Mouse (Mus musculus): Measurements from ENCODE around the gene Ccdc97. TPM values are rescaled to one million over a fixed set of nuclear protein-coding genes. Genes with fewer than 3 reads are reported as not detected.
"Not testable (repeated sequence)": the region's sequence is repeated elsewhere in the genome, so short reads cannot be mapped to it uniquely, and the experiment has no call there.

Ccdc97 gene
- polyA plus RNA-seq, 1 experiment from 2014 or later, result 34.0 TPM

DNA sequence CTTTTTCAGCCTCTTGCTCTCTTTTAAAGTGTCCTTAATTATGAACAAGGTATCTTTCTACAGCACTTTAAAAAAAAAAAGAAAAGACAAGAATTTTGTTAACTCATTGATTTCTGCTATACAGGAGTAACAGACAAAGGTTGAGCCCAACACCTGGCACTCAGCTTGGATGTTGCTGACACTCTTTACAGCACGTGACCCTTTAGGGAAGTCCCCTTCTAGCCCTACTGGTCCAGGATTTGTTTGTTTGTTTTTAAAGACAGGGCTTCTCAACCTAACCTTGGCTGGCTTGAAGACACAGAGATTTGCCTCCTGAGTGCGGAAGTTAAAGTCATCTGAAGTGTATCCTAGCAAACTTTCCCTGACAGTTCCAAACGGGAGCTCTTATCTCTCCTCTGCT is 28.0 kb upstream of the Ccdc97 start:
- Histone ChIP-seq H3K4me1 (peaks cover 1% of the 10 kb centered on the region), H3K36me3 (peaks cover 98% of the 10 kb centered on the region), H3K4me3 (no peak overlapping the region), H3K27ac (no peak overlapping the region), H3K9me3 (no peaks in the 10 kb centered on the region), H3K4me2 (replicated peaks) (no peak overlapping the region), H3K9ac (no peak overlapping the region), H3K27me3 (replicated peaks) (no peaks in the 10 kb centered on the region)
- no peak for ATAC-seq (ENCODE audit: low FRiP score, low read depth)
- WGBS, result 83% methylated on average over 3 of the region's 3 CpGs

DNA sequence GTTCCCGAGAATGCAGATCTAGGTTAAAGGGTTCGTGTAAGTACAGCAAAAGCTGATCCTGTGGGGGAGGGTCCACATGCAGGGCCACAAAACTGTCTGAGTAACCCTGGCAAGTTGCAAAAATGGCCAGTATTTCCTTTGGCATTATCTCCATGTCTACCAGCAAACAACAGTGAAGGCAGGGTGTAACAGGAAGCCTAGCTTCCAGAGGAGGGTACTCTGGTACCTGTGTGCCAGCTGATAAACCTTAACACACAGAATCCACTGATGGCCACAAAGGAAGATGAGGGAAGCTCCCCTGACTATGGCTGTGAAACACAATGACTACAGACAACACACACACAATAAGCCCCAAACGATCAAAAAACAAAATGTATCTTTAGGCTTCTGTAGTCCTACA is 19.4 kb upstream of the Ccdc97 start:
- WGBS, result 91% methylated on average over 3 of the region's 3 CpGs
- H3K9me3 ChIP-seq, result no peaks in the 10 kb centered on the region
- no peak for ATAC-seq (ENCODE audit: low FRiP score, low read depth)
- H3K4me1 ChIP-seq, result no peaks in the 10 kb centered on the region
- H3K27ac ChIP-seq, result no peak overlapping the region
- H3K27me3 ChIP-seq (replicated peaks), result no peaks in the 10 kb centered on the region
- H3K4me3 ChIP-seq, result no peak overlapping the region
- no peak overlapping the region for H3K9ac ChIP-seq
- peaks cover 91% of the 10 kb centered on the region for H3K36me3 ChIP-seq
- H3K4me2 ChIP-seq (replicated peaks), result no peak overlapping the region

DNA sequence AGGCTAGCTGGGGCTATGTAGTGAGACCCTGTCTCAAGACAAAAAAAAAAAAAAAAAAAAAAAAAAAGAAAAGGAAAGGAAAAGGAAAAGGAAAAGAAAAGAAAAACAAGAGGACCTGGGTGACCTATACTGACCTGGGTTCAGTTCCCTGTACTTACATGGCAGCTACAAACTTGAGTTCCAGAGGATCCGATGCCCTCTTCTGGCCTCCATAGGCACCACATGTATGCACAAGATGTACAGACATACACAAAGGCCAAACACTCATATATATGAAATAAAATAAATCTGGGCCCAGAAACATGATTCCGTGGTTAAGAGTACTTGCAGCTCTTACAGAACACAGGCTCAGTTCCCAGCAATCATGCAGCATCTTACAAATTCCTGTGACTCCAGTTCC is 18.0 kb upstream of the Ccdc97 start:
- ATAC-seq (ENCODE audit: low FRiP score, low read depth), result no peak
- no peak overlapping the region for H3K4me3 ChIP-seq
- H3K27me3 ChIP-seq (replicated peaks), result no peaks in the 10 kb centered on the region
- H3K36me3 ChIP-seq, result peaks cover 91% of the 10 kb centered on the region
- WGBS, result 93% methylated on average over 2 of the region's 2 CpGs
- H3K9me3 ChIP-seq, result no peaks in the 10 kb centered on the region
- no peak overlapping the region for H3K4me2 ChIP-seq (replicated peaks)
- no peak overlapping the region for H3K27ac ChIP-seq
- no peaks in the 10 kb centered on the region for H3K4me1 ChIP-seq
- no peak overlapping the region for H3K9ac ChIP-seq

DNA sequence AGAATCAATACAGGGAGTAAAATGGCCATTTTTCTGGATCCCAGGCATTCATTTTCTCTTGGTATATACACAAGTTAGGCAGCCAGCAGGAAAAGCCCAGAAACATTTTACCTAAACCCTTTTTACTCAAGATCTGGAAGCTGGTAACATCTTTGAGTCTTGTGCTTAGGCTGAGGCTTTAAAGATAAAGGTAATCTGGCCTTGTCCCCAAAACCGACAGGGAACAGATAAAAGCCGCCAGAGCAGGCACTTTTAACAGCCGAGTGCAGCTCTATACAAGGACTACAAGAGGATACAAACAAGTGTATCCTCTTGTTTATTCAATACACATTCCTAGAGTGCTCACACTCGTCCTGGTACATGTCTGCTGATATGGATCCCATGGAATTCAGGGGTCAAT is 16.1 kb upstream of the Ccdc97 start:
- WGBS, result 84% methylated on average over 4 of the region's 4 CpGs
- Histone ChIP-seq H3K4me2 (replicated peaks) (no peak overlapping the region), H3K4me3 (no peak overlapping the region), H3K27me3 (replicated peaks) (no peaks in the 10 kb centered on the region), H3K9me3 (no peaks in the 10 kb centered on the region), H3K4me1 (no peaks in the 10 kb centered on the region), H3K27ac (no peak overlapping the region), H3K36me3 (peaks cover 88% of the 10 kb centered on the region), H3K9ac (no peak overlapping the region)
- ATAC-seq (ENCODE audit: low FRiP score, low read depth), result no peak

- H3K9ac ChIP-seq, result no peak overlapping the region
- no peak for ATAC-seq (ENCODE audit: low FRiP score, low read depth)
- H3K9me3 ChIP-seq, result no peaks in the 10 kb centered on the region
- H3K27ac ChIP-seq, result no peak overlapping the region
- H3K4me3 ChIP-seq, result no peak overlapping the region
- H3K27me3 ChIP-seq (replicated peaks), result no peaks in the 10 kb centered on the region
- peaks cover 92% of the 10 kb centered on the region for H3K36me3 ChIP-seq
- H3K4me1 ChIP-seq, result no peaks in the 10 kb centered on the region
- 93% methylated on average over 8 of the region's 8 CpGs for WGBS
- H3K4me2 ChIP-seq (replicated peaks), result no peak overlapping the region
Measured at GRCm38 (mm10) chr7:25731294-25732055, 12.6 kb upstream of the Ccdc97 start.

GRCm38 (mm10) chr7:25729862-25730261 is 11.0 kb upstream of the Ccdc97 start:
- Histone ChIP-seq H3K27ac (no peak overlapping the region), H3K27me3 (replicated peaks) (no peaks in the 10 kb centered on the region), H3K9me3 (no peaks in the 10 kb centered on the region), H3K4me3 (no peak overlapping the region), H3K36me3 (peaks cover 93% of the 10 kb centered on the region), H3K9ac (no peak overlapping the region), H3K4me1 (no peaks in the 10 kb centered on the region), H3K4me2 (replicated peaks) (no peak overlapping the region)
- ATAC-seq (ENCODE audit: low FRiP score, low read depth), result no peak
- WGBS, result 90% methylated on average over 2 of the region's 2 CpGs

DNA sequence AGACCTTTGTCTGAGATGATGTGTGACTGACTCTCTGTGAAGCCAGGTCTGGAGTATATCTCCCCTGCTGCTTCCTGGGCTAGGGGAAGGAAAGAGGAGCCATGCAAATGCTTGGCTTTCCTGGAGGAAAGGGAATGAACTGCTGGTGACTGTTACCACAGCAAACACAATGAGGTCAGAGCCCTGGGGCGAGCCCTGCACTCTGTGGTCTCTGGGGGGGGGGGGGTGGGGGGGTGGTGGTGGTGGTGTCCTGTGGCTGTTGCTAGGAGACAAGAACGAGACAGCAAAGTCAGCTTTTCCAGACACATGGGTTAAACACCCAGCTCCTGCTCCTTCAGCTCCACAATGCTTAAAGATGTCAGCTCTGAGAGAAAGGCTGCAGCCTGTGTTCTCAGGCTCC is 10.5 kb upstream of the Ccdc97 start:
- Histone ChIP-seq H3K27ac (no peak overlapping the region), H3K4me1 (no peaks in the 10 kb centered on the region), H3K27me3 (replicated peaks) (no peaks in the 10 kb centered on the region), H3K36me3 (peaks cover 93% of the 10 kb centered on the region), H3K4me2 (replicated peaks) (no peak overlapping the region), H3K9me3 (no peaks in the 10 kb centered on the region), H3K9ac (no peak overlapping the region), H3K4me3 (no peak overlapping the region)
- ATAC-seq (ENCODE audit: low FRiP score, low read depth), result no peak
- WGBS, result 46% methylated on average over 2 of the region's 2 CpGs

DNA sequence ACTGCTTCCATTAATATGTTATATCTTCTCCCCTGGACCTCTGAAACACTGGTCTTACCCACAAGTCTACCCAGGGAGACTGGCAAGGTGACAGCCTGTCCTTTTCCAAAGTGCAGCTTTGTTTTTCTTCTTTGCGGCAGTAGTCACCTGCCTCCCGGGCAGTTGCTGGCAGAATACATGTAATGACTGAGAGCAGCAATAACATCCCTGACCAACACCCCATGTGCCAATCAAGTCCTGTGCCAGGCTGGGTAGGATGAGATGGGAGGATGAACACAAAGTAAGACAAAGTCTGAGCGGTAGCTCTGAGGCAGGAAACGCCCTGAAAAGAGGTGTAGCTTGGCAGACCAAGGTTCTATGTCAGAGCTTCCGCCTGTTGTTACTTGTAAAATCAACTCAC is 8.9 kb upstream of the Ccdc97 start:
- no peak overlapping the region for H3K4me2 ChIP-seq (replicated peaks)
- H3K9ac ChIP-seq, result no peak overlapping the region
- no peaks in the 10 kb centered on the region for H3K4me1 ChIP-seq
- no peaks in the 10 kb centered on the region for H3K27me3 ChIP-seq (replicated peaks)
- no peaks in the 10 kb centered on the region for H3K9me3 ChIP-seq
- no peak overlapping the region for H3K4me3 ChIP-seq
- ATAC-seq (ENCODE audit: low FRiP score, low read depth), result no peak
- peaks cover 95% of the 10 kb centered on the region for H3K36me3 ChIP-seq
- 91% methylated on average over 5 of the region's 5 CpGs for WGBS
- H3K27ac ChIP-seq, result no peak overlapping the region

GRCm38 (mm10) chr7:25725886-25726285 is 7.0 kb upstream of the Ccdc97 start:
- no peak overlapping the region for H3K9ac ChIP-seq
- H3K27me3 ChIP-seq (replicated peaks), result no peaks in the 10 kb centered on the region
- H3K4me3 ChIP-seq, result no peak overlapping the region
- H3K4me2 ChIP-seq (replicated peaks), result no peak overlapping the region
- H3K9me3 ChIP-seq, result no peaks in the 10 kb centered on the region
- 88% methylated on average over 19 of the region's 19 CpGs for WGBS
- H3K27ac ChIP-seq, result no peak overlapping the region
- H3K4me1 ChIP-seq, result no peaks in the 10 kb centered on the region
- no peak for ATAC-seq (ENCODE audit: low FRiP score, low read depth)
- H3K36me3 ChIP-seq, result peaks cover 94% of the 10 kb centered on the region

GRCm38 (mm10) chr7:25721776-25722175 is 2.9 kb upstream of the Ccdc97 start:
- not testable (repeated sequence) for H3K4me2 ChIP-seq (replicated peaks); H3K27me3 ChIP-seq (replicated peaks); H3K27ac ChIP-seq; H3K9ac ChIP-seq; ATAC-seq (ENCODE audit: low FRiP score, low read depth); H3K9me3 ChIP-seq; H3K4me3 ChIP-seq
- peaks cover 63% of the 10 kb centered on the region for H3K36me3 ChIP-seq
- peaks cover 15% of the 10 kb centered on the region for H3K4me1 ChIP-seq

GRCm38 (mm10) chr7:25720760-25721159 is 1.9 kb upstream of the Ccdc97 start:
- Histone ChIP-seq H3K9ac (no peak overlapping the region), H3K4me2 (replicated peaks) (no peak overlapping the region), H3K9me3 (no peaks in the 10 kb centered on the region), H3K27ac (no peak overlapping the region), H3K4me1 (peaks cover 15% of the 10 kb centered on the region), H3K4me3 (no peak overlapping the region), H3K36me3 (peaks cover 58% of the 10 kb centered on the region), H3K27me3 (replicated peaks) (no peaks in the 10 kb centered on the region)
- ATAC-seq (ENCODE audit: low FRiP score, low read depth), result no peak
- 93% methylated on average over 5 of the region's 5 CpGs for WGBS

GRCm38 (mm10) chr7:25719761-25720610 is 1.1 kb upstream of the Ccdc97 start:
- Histone ChIP-seq H3K4me3 (no peak overlapping the region), H3K4me2 (replicated peaks) (peak overlapping the region; percentile 95), H3K36me3 (peaks cover 58% of the 10 kb centered on the region), H3K9ac (no peak overlapping the region), H3K27me3 (replicated peaks) (no peaks in the 10 kb centered on the region), H3K27ac (no peak overlapping the region), H3K4me1 (peaks cover 15% of the 10 kb centered on the region), H3K9me3 (no peaks in the 10 kb centered on the region)
- ATAC-seq (ENCODE audit: low FRiP score, low read depth), result peak; percentile 35; the same call in 1 of the 2 replicates
- 66% methylated on average over 10 of the region's 10 CpGs for WGBS
